Mouse (Mus musculus) E14TG2a.4 (cell line): ENCODE data around the gene Tmem274.

Experiments
- H3K27me3 ChIP-seq: 2 replicates; pipeline ENCODE4 v1.6.1; 2014; ENCODE audit warnings: low read length, control low read depth; ENCODE audit not compliant: insufficient read depth
- H3K36me3 ChIP-seq: 2 replicates; pipeline ENCODE4 v1.6.1; 2014; ENCODE audit warnings: low read length, control low read depth; ENCODE audit not compliant: insufficient read depth
- H3K4me1 ChIP-seq: replicated peaks from 2 replicates; pipeline ENCODE4 v1.6.1; 2014; ENCODE audit warnings: low read depth, low read length, control low read depth
- H3K4me3 ChIP-seq: replicated peaks from 2 replicates; pipeline ENCODE4 v1.5.1; 2014; ENCODE audit warnings: mild to moderate bottlenecking, low read length
- H3K9me3 ChIP-seq: 2 replicates; pipeline ENCODE4 v1.6.1; 2014; ENCODE audit warnings: low read length, control low read depth
- CTCF ChIP-seq: conservative IDR thresholded peaks from 2 replicates; pipeline ENCODE4 v1.5.1; 2014; ENCODE audit warnings: low read length
- NANOG ChIP-seq: IDR thresholded peaks from 2 replicates; pipeline ENCODE4 v1.6.1; 2014; ENCODE audit warnings: borderline replicate concordance, low read length, mixed read lengths
- POU5F1 ChIP-seq: IDR thresholded peaks from 2 replicates; pipeline ENCODE4 v1.6.1; 2014; ENCODE audit warnings: low read length, borderline replicate concordance

Gene Tmem274

DNA sequence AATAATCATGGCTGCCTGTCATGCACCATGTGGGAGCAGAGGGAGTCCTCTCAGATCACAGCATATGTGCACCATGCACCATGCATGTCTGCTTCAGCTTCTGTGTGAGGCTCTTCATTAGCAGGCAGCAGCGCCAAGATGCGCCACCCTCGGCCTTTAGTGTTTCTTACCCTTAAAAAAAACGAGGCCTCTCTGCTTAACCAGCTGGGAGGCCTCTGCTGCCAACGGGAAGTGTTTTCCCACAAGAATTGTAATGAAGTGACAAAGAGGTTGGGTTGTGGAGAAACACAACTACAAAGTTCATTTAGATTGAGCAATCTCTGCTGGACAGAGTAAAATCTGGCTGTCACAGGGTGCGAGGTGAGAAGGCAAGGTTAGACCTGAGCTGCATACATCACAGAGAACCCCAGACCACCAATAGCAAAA lies 34.1 kb downstream of the Tmem274 start:
- TF ChIP-seq NANOG (no peak), CTCF (no peak), POU5F1 (no peak)

DNA sequence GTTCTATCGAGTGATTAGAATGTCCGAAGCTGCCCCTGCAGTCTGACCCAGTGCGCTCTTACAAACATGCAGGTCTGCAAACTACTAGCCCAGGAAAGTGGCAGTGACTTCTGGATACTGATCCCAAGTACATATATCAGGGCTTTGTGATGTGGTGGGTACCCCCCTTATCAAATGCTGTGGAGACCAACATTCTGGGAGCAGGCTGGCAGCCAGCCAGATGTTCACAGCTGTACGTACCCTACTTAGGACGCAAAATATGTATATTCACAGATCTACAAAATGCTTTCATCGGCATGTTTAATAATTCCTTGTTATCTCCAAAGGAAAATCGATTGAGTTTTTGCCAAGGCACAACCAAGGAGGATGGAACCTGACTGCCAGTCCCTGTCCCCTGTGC lies 34.9 kb downstream of the Tmem274 start:
- Histone ChIP-seq H3K36me3 (no peaks in the 10 kb centered on the region), H3K4me3 (no peak overlapping the region), H3K4me1 (no peaks in the 10 kb centered on the region), H3K27me3 (no peaks in the 10 kb centered on the region), H3K9me3 (no peaks in the 10 kb centered on the region)
- TF ChIP-seq CTCF: no peak
- TF ChIP-seq POU5F1: no peak
- TF ChIP-seq NANOG: no peak

More for the DNA sequence above, 34.1 kb downstream of the Tmem274 start:
- no peaks in the 10 kb centered on the region for H3K4me1 ChIP-seq
- no peaks in the 10 kb centered on the region for H3K27me3 ChIP-seq
- H3K36me3 ChIP-seq: no peaks in the 10 kb centered on the region
- no peak overlapping the region for H3K4me3 ChIP-seq
- H3K9me3 ChIP-seq: no peaks in the 10 kb centered on the region

DNA sequence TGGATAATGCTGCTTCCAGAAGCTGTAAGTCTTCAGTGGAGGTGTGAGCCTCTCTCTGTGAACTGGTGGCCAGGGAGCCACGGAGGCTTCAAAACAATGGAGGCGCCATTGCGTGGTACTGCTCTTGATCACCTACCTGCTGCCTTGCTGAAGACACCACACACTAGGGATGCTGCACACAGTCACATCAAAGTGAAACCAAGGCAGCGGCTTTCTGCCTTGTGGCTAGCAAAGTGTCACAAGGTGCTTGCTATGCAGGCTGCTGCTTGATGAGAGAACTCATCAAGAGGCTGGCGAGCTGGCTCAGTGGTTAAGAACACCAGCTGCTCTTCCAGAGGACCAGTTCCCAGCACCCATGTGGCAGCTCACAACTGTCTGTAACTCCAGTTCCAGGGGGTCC lies 38.5 kb downstream of the Tmem274 start:
- Histone ChIP-seq H3K4me1 (peaks cover 16% of the 10 kb centered on the region), H3K27me3 (peaks cover 12% of the 10 kb centered on the region)
- TF ChIP-seq POU5F1 (no peak), CTCF (no peak), NANOG (no peak)

DNA sequence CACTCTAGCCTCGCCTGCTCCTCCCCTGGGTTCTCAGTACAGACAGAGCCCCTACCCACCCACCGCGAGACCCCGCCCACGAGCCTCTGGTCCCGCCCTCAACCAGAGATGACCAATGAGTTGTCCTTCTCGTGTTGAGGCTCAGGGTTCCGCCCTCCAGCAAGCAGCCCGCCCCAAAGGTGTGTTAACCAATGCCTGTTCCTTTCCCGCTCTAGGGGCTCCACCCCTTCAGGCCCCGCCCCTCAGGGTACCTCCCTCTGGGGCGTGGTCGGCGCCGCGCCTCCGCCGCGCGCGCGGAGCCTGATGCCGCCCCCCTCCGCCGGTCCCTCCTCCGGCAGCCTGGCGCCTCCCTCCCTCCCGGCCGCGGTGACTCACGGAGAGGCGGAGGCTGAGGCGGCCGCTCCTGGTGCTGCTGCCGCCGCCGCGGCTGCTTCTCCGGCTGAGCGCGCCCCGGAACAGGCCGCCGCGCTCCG lies 40.7 kb downstream of the Tmem274 start, which contains the start of gene Ctnnbip1:
Gene Ctnnbip1 (plus strand): TSS at position 369 of the 473 bp plus-strand sequence.
- H3K36me3 ChIP-seq: no peaks in the 10 kb centered on the region
- TF ChIP-seq POU5F1 (no peak), NANOG (no peak), CTCF (no peak)
- H3K9me3 ChIP-seq: no peaks in the 10 kb centered on the region
- peaks cover 12% of the 10 kb centered on the region for H3K27me3 ChIP-seq
- H3K4me3 ChIP-seq: peak within 1 kb of the TSS; percentile 89
- H3K4me1 ChIP-seq: peaks cover 16% of the 10 kb centered on the region

More for the DNA sequence above, 38.5 kb downstream of the Tmem274 start:
- H3K4me3 ChIP-seq: no peak overlapping the region
- no peaks in the 10 kb centered on the region for H3K9me3 ChIP-seq
- no peaks in the 10 kb centered on the region for H3K36me3 ChIP-seq

DNA sequence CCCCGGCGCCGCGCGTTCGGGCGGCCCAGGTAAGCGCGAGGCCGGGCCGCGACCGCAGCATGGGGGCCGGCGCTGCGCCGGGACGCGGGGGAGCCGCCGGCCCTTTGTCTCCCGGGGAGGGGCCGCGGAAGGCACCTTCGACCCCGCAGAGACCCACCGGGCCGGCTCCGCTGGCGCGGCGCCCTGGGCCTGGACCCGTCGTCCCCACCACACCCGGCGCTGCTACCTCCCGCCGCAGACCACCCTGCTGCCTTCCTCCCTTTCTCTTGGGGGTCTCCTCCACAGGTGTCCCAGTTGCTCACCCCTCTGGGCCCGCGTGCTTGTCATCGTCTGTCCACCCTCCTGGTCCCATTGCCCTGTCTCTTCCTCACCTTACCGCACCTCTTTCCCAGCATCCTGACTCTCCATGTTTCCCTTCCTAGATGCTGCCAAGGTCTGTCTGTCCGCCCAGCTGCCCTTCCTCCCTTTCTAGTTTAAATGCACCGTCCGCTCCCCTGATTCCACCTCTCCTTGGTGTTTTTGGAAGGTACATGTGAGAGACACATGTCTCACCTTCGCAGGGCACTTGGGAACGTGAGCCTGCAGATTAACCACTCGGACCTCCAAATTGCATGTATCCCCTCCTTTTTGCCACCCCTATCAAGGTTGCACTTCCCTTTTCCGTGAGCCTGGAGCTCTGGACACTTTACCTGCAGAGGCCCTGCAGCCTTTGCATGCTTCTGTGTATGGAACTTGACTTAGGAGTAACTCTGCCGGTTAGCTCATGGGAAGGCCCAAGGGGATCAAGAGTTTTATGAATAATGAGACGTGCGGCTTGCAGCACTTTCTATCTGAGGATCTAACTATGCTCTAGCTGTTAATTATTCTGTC lies 41.4 kb downstream of the Tmem274 start:
- Histone ChIP-seq H3K9me3 (no peaks in the 10 kb centered on the region), H3K4me3 (peak overlapping the region; percentile 89), H3K27me3 (peaks cover 12% of the 10 kb centered on the region), H3K36me3 (no peaks in the 10 kb centered on the region), H3K4me1 (peaks cover 16% of the 10 kb centered on the region)
- TF ChIP-seq POU5F1 (no peak), CTCF (no peak), NANOG (no peak)

DNA sequence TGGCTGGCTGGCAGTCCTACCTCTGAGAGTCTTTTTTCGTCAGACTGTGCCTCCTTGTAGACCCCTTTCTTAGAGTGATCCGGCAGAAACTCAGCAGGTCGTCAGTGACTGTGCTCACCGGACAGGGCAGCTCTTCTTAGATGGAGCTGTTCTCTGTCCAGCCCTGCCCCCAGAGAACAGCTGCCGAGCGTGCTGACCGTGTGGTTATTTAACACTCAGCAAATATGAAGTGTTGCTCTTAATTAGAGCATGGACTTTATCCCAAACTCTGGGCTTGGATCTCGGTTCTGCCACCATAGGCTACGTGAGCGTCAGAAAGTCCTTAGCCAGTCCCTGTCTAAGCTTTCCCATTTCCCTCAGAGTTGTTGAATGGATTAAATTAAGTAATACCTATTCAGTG lies 44.1 kb downstream of the Tmem274 start:
- Histone ChIP-seq H3K4me3 (no peak overlapping the region), H3K36me3 (no peaks in the 10 kb centered on the region), H3K4me1 (peaks cover 24% of the 10 kb centered on the region), H3K27me3 (peaks cover 12% of the 10 kb centered on the region), H3K9me3 (no peaks in the 10 kb centered on the region)
- no peak for TF ChIP-seq NANOG
- TF ChIP-seq CTCF: no peak
- no peak for TF ChIP-seq POU5F1

DNA sequence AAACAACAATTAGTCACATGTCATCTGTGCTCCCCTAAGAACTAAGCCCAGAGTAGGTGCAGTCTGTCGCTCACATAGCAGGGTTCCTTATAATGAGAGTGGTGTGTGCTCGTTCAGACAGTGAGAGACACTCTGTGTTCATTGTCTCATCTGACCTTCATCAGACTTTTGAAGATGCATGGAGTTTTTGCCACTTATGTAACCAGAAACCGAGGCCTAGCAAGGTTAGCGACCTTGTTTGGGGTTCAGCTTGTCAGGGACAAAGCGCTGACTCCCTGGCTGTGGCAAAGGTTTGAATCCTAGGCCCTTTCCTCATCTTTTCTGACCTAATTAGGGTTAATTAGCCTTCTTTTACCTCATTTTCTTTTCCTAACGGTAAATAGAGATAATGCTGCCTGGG lies 46.8 kb downstream of the Tmem274 start:
- no peak overlapping the region for H3K4me3 ChIP-seq
- H3K36me3 ChIP-seq: no peaks in the 10 kb centered on the region
- peaks cover 29% of the 10 kb centered on the region for H3K4me1 ChIP-seq
- H3K9me3 ChIP-seq: no peaks in the 10 kb centered on the region
- TF ChIP-seq CTCF (no peak), NANOG (no peak), POU5F1 (no peak)
- peaks cover 6% of the 10 kb centered on the region for H3K27me3 ChIP-seq

DNA sequence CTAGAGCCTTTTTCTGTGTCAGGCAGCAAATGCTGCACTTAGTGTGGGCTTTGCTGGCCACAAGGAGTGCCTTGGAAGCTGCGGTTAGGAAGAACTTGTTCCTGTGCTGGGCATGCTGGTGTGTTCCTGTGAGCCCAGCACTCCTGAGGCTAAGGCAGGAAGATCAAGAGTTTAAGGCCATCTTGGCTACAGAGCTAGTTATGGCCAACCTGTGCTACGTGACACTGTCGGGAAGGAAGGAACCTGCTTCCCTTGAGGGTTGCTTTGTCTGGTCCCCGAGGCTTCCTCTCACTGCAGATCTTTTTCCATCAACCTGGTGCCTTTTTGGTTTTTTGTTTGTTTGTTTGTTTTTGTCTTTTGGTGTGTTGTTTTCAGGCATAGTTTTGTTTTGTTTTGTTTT lies 48.0 kb downstream of the Tmem274 start:
- no peak overlapping the region for H3K4me3 ChIP-seq
- TF ChIP-seq NANOG (no peak), CTCF (no peak), POU5F1 (no peak)
- no peaks in the 10 kb centered on the region for H3K9me3 ChIP-seq
- no peaks in the 10 kb centered on the region; the same call in 1 of the 2 replicates for H3K27me3 ChIP-seq
- H3K36me3 ChIP-seq: no peaks in the 10 kb centered on the region
- peaks cover 30% of the 10 kb centered on the region for H3K4me1 ChIP-seq
